Mouse (Mus musculus): ENCODE results near the gene Rpl11.
"Not testable (repeated sequence)": the region's sequence is repeated elsewhere in the genome, so short reads cannot be mapped to it uniquely, and the experiment has no call there.

Rpl11 gene

DNA sequence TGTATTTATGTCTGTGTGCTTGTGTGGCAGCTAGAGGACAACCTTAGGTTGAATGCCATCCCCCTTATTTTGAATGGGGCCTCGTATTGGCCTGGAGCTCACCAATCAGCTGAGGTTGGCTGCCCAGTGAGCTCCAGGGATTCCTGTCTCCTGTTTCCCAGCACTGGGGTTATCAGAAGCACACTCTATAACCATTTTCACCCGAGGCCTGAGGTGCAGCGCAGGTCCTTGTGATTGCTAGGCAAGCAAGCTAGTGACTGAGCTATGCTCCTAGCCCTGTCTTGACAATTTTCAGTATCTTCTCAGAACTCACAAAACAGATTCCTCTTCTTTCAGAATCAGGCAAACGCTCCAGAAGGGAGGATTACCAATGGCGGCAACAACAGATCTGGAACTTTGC, 68.7 kb downstream of the Rpl11 start:
- no peak for DNase-seq (ENCODE audit: inconsistent age in 2 of 2, low spot score in 1 of 2)

DNA sequence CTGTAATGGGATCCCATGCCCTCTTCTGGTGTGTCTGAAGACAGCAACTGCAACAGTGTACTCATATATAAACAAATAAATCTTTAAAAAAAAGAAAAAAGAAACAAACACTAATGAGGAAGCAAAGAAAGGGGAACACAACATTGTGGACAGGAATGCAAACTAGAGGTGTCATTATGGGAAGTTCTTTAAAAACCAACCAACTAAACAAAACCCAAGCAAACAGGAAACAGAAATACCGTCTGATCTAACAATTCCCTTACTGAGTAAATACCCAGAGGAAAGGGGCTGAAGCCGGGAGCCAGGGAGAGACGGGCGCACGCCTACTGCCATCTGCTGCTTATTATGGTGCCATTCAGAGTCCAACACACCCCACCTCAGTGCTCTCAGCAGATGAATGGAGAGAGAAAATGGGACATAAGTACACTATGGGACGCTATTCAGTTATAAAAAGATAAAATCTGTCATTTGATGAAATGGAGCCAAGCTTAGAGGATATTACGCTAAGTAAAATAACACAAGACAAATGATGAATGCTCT, 71.6 kb downstream of the Rpl11 start:
- DNase-seq (ENCODE audit: inconsistent age in 2 of 2, low spot score in 1 of 2): no peak

DNA sequence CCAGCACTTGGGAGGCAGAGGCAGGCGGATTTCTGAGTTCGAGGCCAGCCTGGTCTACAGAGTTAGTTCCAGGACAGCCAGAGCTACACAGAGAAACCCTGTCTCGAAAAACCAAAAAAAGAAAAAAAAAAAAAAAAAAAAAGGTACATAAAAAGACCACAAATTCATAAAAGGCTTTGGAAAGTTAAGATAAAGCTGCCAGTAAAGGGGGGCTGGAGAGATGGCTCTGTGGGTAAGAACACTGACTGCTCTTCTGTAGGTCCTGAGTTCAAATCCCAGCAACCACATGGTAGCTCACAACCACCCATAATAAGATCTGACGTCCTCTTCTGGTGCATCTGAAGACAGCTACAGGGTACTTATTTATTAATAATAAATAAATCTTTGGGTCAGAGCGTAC, 73.0 kb downstream of the Rpl11 start:
- not testable (repeated sequence) for DNase-seq (ENCODE audit: inconsistent age in 2 of 2, low spot score in 1 of 2)

All from adrenal gland, adult (tissue).